Mouse (Mus musculus): ENCODE measurements around the gene Rtl8a.
A peak's percentile ranks its signal among the peaks of the same experiment; 100 is the strongest.
"Not testable (repeated sequence)": the region's sequence is repeated elsewhere in the genome, so short reads cannot be mapped to it uniquely, and the experiment has no call there.

The Rtl8a gene

GRCm38 (mm10) chrX:53642980-53643961 is at the start of gene Rtl8a:
Gene Rtl8a (minus strand): TSS chrX:53643682.
- peak; percentile 28 to 64 for DNase-seq (ENCODE audit: low spot score in 2 of 2)

- DNase-seq (ENCODE audit: low spot score in 2 of 2), result no peak
Observed at GRCm38 (mm10) chrX:53693141-53693540, 49.7 kb upstream of the Rtl8a start.

GRCm38 (mm10) chrX:53692065-53692464 is 48.6 kb upstream of the Rtl8a start:
- no peak for DNase-seq (ENCODE audit: low spot score in 2 of 2)

GRCm38 (mm10) chrX:53684676-53685075 is 41.2 kb upstream of the Rtl8a start:
- DNase-seq (ENCODE audit: low spot score in 2 of 2), result not testable (repeated sequence)

- DNase-seq (ENCODE audit: low spot score in 2 of 2), result not testable (repeated sequence)
Observed at GRCm38 (mm10) chrX:53682650-53683049, 39.2 kb upstream of the Rtl8a start.

- peak; percentile 46 to 65 for DNase-seq (ENCODE audit: low spot score in 2 of 2)
Observed at GRCm38 (mm10) chrX:53676943-53677342, 33.5 kb upstream of the Rtl8a start.

- DNase-seq (ENCODE audit: low spot score in 2 of 2), result not testable (repeated sequence)
Observed at GRCm38 (mm10) chrX:53670696-53671095, 27.2 kb upstream of the Rtl8a start.

GRCm38 (mm10) chrX:53670294-53670693 is 26.8 kb upstream of the Rtl8a start, which contains the start of gene Rtl8b:
Gene Rtl8b (minus strand): TSS chrX:53670408.
- DNase-seq (ENCODE audit: low spot score in 2 of 2), result peak; percentile 50 to 62

GRCm38 (mm10) chrX:53669557-53670270 is 26.2 kb upstream of the Rtl8a start:
- not testable (repeated sequence) for DNase-seq (ENCODE audit: low spot score in 2 of 2)

GRCm38 (mm10) chrX:53652917-53653316 is 9.4 kb upstream of the Rtl8a start:
- not testable (repeated sequence) for DNase-seq (ENCODE audit: low spot score in 2 of 2)

- no peak for DNase-seq (ENCODE audit: low spot score in 2 of 2)
Observed at GRCm38 (mm10) chrX:53645885-53646284, 2.4 kb upstream of the Rtl8a start.

GRCm38 (mm10) chrX:53642604-53642979 is 890 bp downstream of the Rtl8a start:
- not testable (repeated sequence) for DNase-seq (ENCODE audit: low spot score in 2 of 2)

GRCm38 (mm10) chrX:53638107-53638506 is 5.4 kb downstream of the Rtl8a start:
- DNase-seq (ENCODE audit: low spot score in 2 of 2), result not testable (repeated sequence)

- DNase-seq (ENCODE audit: low spot score in 2 of 2), result not testable (repeated sequence)
Observed at GRCm38 (mm10) chrX:53611395-53611794, 32.1 kb downstream of the Rtl8a start.

- DNase-seq (ENCODE audit: low spot score in 2 of 2), result peak; percentile 22 to 71
Observed at GRCm38 (mm10) chrX:53610571-53610970, 32.9 kb downstream of the Rtl8a start.

- DNase-seq (ENCODE audit: low spot score in 2 of 2), result not testable (repeated sequence)
Observed at GRCm38 (mm10) chrX:53608879-53609278, 34.6 kb downstream of the Rtl8a start, which contains the start of gene Gm14597. Gene Gm14597 (minus strand): TSS chrX:53608979.

GRCm38 (mm10) chrX:53608122-53608813 is 35.2 kb downstream of the Rtl8a start:
- peak in 1 of 2 experiments; percentile 6 for DNase-seq (ENCODE audit: low spot score in 2 of 2)

GRCm38 (mm10) chrX:53607242-53608121 is 36.0 kb downstream of the Rtl8a start, which contains the start of gene Rtl8c:
Gene Rtl8c (plus strand): TSS chrX:53608032.
- peak; percentile 22 to 64 for DNase-seq (ENCODE audit: low spot score in 2 of 2)

- DNase-seq (ENCODE audit: low spot score in 2 of 2), result not testable (repeated sequence)
Observed at GRCm38 (mm10) chrX:53606176-53606575, 37.3 kb downstream of the Rtl8a start.

- DNase-seq (ENCODE audit: low spot score in 2 of 2), result peak; percentile 25 to 61
Observed at GRCm38 (mm10) chrX:53599993-53600392, 43.5 kb downstream of the Rtl8a start.
